Mouse (Mus musculus): ENCODE data around the gene Asb10. TPM values are rescaled to one million over a fixed set of nuclear protein-coding genes. Genes with fewer than 3 reads are reported as not detected.

Asb10 gene
- polyA plus RNA-seq, 1 experiment from 2014 or later: 0.40 TPM

DNA sequence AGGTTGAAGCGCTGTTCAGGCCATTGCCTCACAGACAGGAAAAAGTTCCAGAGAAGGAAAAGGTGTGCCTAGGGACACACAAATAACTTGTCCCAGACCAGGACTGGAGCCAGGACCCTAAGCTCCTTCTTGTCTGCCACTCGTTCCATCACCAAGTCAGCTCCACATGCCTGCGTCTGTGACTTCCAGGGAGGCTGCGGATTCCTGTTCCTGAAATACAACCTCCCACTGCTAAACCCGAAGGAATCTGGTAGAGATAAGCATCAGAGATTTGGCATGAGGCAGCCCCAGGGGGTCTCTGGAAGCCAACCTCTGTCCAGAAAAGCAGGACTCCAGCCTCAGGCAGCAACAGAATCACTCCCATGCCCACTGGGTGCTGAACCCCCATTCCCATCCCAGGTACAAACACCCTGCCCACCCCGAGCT, 379 bp upstream of the Asb10 start:
- Histone ChIP-seq H3K27me3 (ENCODE audit: control insufficient read depth, insufficient read depth, low read length) (peaks cover 2% of the 10 kb centered on the region; the same call in 1 of the 2 replicates), H3K4me2 (ENCODE audit: low read depth, severe bottlenecking) (peak overlapping the region; percentile 26; the same call in 1 of the 2 replicates), H3K9me3 (ENCODE audit: control insufficient read depth, low read length) (no peaks in the 10 kb centered on the region), H3K36me3 (ENCODE audit: control insufficient read depth, insufficient read depth, low read length) (no peaks in the 10 kb centered on the region), H3K9ac (ENCODE audit: low read length) (no peak overlapping the region), H3K4me1 (ENCODE audit: control insufficient read depth, insufficient read depth, low read length) (peaks cover 12% of the 10 kb centered on the region; the same call in 1 of the 2 replicates), H3K4me3 (ENCODE audit: low read depth, low read length) (no peak overlapping the region), H3K27ac (replicated peaks; ENCODE audit: low read depth, low read length) (no peak overlapping the region)
- ATAC-seq (ENCODE audit: insufficient number of reproducible peaks, low FRiP score, low TSS enrichment, low read depth) (0 out of 2 replicates have a peak, but pooled peaks have one; percentile 24), DNase-seq (ENCODE audit: low spot score) (no peak)
- WGBS: 21% methylated on average over 6 of the region's 6 CpGs

DNA sequence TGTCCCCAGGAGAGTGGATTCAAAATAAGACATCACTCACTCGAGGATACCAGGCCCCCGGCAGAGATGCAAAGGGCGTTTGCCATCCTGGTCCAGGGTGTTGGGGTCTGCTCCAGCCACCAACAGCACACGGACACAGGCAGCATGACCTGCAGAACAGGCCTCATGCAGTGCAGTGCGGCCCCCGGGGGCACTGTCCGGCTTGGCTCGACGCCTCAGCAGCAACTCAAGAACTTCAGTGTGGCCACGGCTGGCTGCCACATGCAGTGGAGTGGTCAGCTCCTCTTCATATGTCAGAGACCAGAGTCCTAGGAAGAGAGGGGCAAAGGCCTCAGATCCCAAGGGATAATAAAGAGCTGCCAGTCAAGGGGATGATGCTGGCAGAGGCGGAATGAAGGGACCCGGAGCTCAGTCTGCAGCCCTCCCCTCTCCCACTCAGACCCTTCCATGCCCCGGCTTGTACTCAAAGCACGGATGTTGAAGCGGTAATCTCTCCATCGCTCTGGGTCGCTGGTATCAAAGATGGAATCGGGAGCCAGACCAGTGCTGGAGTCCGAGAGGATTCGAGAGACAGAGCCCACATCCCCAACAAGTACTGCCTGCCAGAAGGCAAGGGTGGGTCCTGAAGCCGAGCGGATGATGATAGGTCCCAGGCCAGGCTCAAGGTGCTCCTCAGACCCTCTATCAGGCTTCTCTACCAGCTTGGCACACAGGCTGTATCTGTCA, 1.0 kb downstream of the Asb10 start:
- Histone ChIP-seq H3K9me3 (ENCODE audit: control insufficient read depth, low read length) (no peaks in the 10 kb centered on the region), H3K27me3 (ENCODE audit: control insufficient read depth, insufficient read depth, low read length) (peaks cover 2% of the 10 kb centered on the region; the same call in 1 of the 2 replicates), H3K4me3 (ENCODE audit: low read depth, low read length) (no peak overlapping the region), H3K4me1 (ENCODE audit: control insufficient read depth, insufficient read depth, low read length) (peaks cover 12% of the 10 kb centered on the region; the same call in 1 of the 2 replicates), H3K4me2 (ENCODE audit: low read depth, severe bottlenecking) (no peak overlapping the region), H3K9ac (ENCODE audit: low read length) (no peak overlapping the region), H3K36me3 (ENCODE audit: control insufficient read depth, insufficient read depth, low read length) (no peaks in the 10 kb centered on the region), H3K27ac (replicated peaks; ENCODE audit: low read depth, low read length) (no peak overlapping the region)
- no peak for DNase-seq (ENCODE audit: low spot score)
- ATAC-seq (ENCODE audit: insufficient number of reproducible peaks, low FRiP score, low TSS enrichment, low read depth): no peak
- WGBS: 79% methylated on average over 22 of the region's 22 CpGs

DNA sequence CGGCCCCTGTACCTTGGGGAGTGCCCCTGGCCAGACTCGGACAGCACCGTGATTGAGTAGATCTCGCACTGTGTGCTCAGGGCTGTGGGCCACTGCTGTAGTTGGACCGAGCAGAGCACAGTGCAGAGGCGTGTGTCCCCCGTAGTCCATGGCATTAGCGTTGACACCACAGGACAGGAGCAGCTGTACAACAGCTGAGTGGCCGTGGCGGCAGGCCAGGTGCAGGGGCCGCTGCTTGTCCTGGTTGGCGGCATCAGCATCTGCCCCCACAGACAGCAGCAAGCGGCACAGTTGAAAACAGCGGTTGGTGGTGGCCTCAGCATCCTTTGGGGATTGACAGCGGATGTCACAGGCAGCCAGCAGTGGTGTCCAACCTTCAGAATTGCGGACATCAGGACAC, 3.2 kb downstream of the Asb10 start:
- Histone ChIP-seq H3K9me3 (ENCODE audit: control insufficient read depth, low read length) (no peaks in the 10 kb centered on the region), H3K4me1 (ENCODE audit: control insufficient read depth, insufficient read depth, low read length) (peaks cover 14% of the 10 kb centered on the region; the same call in 1 of the 2 replicates), H3K9ac (ENCODE audit: low read length) (no peak overlapping the region), H3K27ac (replicated peaks; ENCODE audit: low read depth, low read length) (no peak overlapping the region), H3K36me3 (ENCODE audit: control insufficient read depth, insufficient read depth, low read length) (no peaks in the 10 kb centered on the region), H3K4me2 (ENCODE audit: low read depth, severe bottlenecking) (no peak overlapping the region), H3K4me3 (ENCODE audit: low read depth, low read length) (no peak overlapping the region), H3K27me3 (ENCODE audit: control insufficient read depth, insufficient read depth, low read length) (peaks cover 2% of the 10 kb centered on the region; the same call in 1 of the 2 replicates)
- ATAC-seq (ENCODE audit: insufficient number of reproducible peaks, low FRiP score, low TSS enrichment, low read depth) (no peak), DNase-seq (ENCODE audit: low spot score) (no peak)
- 61% methylated on average over 16 of the region's 16 CpGs for WGBS

DNA sequence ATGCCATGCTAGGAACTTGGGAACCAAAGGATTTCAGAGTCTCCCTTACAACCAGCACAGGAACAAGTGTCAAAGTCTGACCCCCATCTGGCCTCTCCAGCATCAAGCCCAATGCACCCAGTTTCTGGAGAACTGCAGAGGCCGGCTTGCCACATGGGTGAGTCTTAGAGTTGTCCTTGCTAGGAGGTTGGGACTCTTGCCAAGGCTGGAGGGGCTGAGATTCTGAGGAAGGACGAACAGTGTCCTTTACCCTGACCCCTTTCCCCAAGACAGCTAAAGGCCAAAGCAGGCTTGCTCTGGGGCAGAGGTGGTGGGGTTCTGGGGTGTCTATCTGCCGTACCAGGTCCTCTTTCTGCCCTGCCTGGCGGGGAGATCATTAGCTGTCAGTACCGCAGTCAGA, 4.3 kb downstream of the Asb10 start:
- 72% methylated on average over 5 of the region's 5 CpGs for WGBS
- ATAC-seq (ENCODE audit: insufficient number of reproducible peaks, low FRiP score, low TSS enrichment, low read depth) (no peak), DNase-seq (ENCODE audit: low spot score) (no peak)
- no peak overlapping the region for H3K9ac ChIP-seq (ENCODE audit: low read length)
- no peak overlapping the region for H3K4me2 ChIP-seq (ENCODE audit: low read depth, severe bottlenecking)
- H3K4me1 ChIP-seq (ENCODE audit: control insufficient read depth, insufficient read depth, low read length): peaks cover 14% of the 10 kb centered on the region; the same call in 1 of the 2 replicates
- H3K9me3 ChIP-seq (ENCODE audit: control insufficient read depth, low read length): no peaks in the 10 kb centered on the region
- H3K27ac ChIP-seq (replicated peaks; ENCODE audit: low read depth, low read length): no peak overlapping the region
- no peaks in the 10 kb centered on the region for H3K36me3 ChIP-seq (ENCODE audit: control insufficient read depth, insufficient read depth, low read length)
- H3K27me3 ChIP-seq (ENCODE audit: control insufficient read depth, insufficient read depth, low read length): peaks cover 5% of the 10 kb centered on the region; the same call in 1 of the 2 replicates
- no peak overlapping the region for H3K4me3 ChIP-seq (ENCODE audit: low read depth, low read length)

DNA sequence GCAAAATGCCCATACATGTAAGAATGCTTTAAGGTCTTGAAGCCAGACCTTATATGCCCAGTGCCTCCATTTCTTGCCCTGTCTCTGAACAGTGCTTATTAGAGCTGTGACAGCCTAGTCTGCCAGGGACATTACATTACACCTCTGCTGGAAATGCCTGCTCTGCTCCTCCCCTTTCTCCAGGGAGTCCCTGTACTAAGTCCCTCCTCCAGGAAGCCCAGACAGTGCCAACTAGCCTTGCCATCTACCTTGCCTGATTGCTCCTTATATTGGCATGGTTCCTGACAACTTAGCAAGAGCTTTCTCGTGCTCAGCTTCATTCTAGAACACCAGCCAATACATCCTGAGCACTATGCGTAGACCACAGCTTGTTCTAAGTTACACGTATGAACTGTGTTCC, 5.0 kb downstream of the Asb10 start:
- Histone ChIP-seq H3K4me1 (ENCODE audit: control insufficient read depth, insufficient read depth, low read length) (peaks cover 7% of the 10 kb centered on the region; the same call in 1 of the 2 replicates), H3K36me3 (ENCODE audit: control insufficient read depth, insufficient read depth, low read length) (no peaks in the 10 kb centered on the region), H3K4me3 (ENCODE audit: low read depth, low read length) (no peak overlapping the region), H3K9ac (ENCODE audit: low read length) (no peak overlapping the region), H3K27ac (replicated peaks; ENCODE audit: low read depth, low read length) (no peak overlapping the region), H3K4me2 (ENCODE audit: low read depth, severe bottlenecking) (no peak overlapping the region), H3K27me3 (ENCODE audit: control insufficient read depth, insufficient read depth, low read length) (peaks cover 9% of the 10 kb centered on the region), H3K9me3 (ENCODE audit: control insufficient read depth, low read length) (no peaks in the 10 kb centered on the region)
- ATAC-seq (ENCODE audit: insufficient number of reproducible peaks, low FRiP score, low TSS enrichment, low read depth): no peak
- DNase-seq (ENCODE audit: low spot score): no peak
- WGBS: 84% methylated on average over 3 of the region's 3 CpGs

DNA sequence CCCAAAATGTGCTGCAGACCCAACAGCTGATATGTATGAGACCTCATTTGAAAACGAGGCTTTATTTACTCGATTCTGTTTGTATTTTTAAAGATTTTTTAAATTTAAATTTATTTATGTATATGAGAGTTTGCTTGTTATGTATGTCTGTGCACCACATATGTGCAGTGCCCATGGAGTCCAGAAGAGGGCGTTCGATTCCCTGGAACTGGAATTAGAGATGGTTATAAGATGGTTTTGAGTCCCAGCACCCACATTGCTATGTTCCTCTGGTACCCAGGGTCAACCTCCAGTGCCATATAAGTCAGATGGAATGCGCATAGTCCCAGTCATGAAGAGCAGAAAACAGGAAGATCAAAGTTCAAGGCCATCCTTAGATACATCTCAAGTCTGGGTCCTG, 6.5 kb downstream of the Asb10 start:
- Histone ChIP-seq H3K9me3 (ENCODE audit: control insufficient read depth, low read length) (no peaks in the 10 kb centered on the region), H3K9ac (ENCODE audit: low read length) (no peak overlapping the region), H3K4me1 (ENCODE audit: control insufficient read depth, insufficient read depth, low read length) (peaks cover 4% of the 10 kb centered on the region; the same call in 1 of the 2 replicates), H3K4me2 (ENCODE audit: low read depth, severe bottlenecking) (no peak overlapping the region), H3K27me3 (ENCODE audit: control insufficient read depth, insufficient read depth, low read length) (peaks cover 15% of the 10 kb centered on the region), H3K27ac (replicated peaks; ENCODE audit: low read depth, low read length) (no peak overlapping the region), H3K4me3 (ENCODE audit: low read depth, low read length) (no peak overlapping the region), H3K36me3 (ENCODE audit: control insufficient read depth, insufficient read depth, low read length) (no peaks in the 10 kb centered on the region)
- DNase-seq (ENCODE audit: low spot score) (no peak), ATAC-seq (ENCODE audit: insufficient number of reproducible peaks, low FRiP score, low TSS enrichment, low read depth) (no peak)
- 55% methylated on average over 5 of the region's 5 CpGs for WGBS

DNA sequence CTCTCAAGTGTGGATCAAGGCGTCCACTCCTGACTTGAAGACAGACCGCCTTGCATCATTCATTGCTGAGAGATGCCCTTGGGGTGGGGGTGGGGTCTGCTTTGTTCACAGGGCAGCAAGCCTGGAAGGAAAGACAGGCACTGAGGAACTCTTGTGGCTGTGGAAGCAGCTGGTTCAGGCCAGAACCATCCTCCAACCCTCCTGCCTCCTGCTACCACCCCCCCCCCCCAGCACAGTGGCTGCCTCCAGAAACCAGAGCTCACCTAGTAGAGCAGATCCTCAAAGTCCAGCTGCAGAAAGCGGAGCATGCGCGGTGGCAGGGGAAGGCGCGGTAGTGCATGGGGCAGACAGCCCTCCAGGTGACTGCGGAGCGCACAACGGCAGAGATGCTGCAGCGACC, 7.4 kb downstream of the Asb10 start:
- 51% methylated on average over 11 of the region's 11 CpGs for WGBS

DNA sequence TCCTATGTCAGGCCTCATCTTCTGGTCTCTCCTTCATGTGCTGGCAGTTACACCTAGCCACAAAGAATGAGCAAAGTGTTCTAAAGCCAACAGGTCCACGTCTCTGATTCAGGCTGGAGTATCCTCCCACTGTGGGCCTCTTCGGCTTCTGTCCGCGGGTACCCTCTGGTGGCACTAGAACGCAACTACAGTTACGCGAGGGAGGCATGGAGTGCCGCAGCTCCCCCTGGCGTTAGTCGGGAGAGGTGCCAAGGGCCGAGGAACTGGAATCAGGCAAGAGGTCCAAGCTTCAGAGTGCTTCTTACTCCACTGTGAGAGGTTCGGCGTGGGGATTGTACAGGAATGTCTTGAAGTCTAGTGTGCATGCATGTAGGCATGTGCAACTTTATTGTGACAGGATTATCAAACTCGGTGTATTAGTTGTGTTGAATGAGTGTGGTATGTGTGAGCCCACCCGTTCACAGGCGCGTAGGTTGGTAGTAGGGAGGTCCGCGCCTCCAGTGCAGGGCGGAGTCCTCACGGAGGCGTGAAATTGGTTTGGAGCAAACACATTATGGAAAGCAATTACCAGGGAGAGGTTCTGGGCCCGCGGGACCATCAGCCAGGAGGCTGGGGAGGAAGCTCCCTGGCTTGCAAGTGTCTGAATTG, 10.6 kb downstream of the Asb10 start:
- DNase-seq (ENCODE audit: low spot score): peak; percentile 96
- Histone ChIP-seq H3K27me3 (ENCODE audit: control insufficient read depth, insufficient read depth, low read length) (peaks cover 52% of the 10 kb centered on the region), H3K9ac (ENCODE audit: low read length) (no peak overlapping the region), H3K27ac (replicated peaks; ENCODE audit: low read depth, low read length) (no peak overlapping the region), H3K4me2 (ENCODE audit: low read depth, severe bottlenecking) (no peak overlapping the region), H3K36me3 (ENCODE audit: control insufficient read depth, insufficient read depth, low read length) (no peaks in the 10 kb centered on the region), H3K4me1 (ENCODE audit: control insufficient read depth, insufficient read depth, low read length) (peaks cover 10% of the 10 kb centered on the region), H3K4me3 (ENCODE audit: low read depth, low read length) (no peak overlapping the region), H3K9me3 (ENCODE audit: control insufficient read depth, low read length) (no peaks in the 10 kb centered on the region)
- ATAC-seq (ENCODE audit: insufficient number of reproducible peaks, low FRiP score, low TSS enrichment, low read depth): peak; percentile 49; the same call in 1 of the 2 replicates
- 17% methylated on average over 24 of the region's 24 CpGs for WGBS

More for the DNA sequence above, 7.4 kb downstream of the Asb10 start:
- Histone ChIP-seq H3K4me1 (ENCODE audit: control insufficient read depth, insufficient read depth, low read length) (peaks cover 4% of the 10 kb centered on the region; the same call in 1 of the 2 replicates), H3K4me3 (ENCODE audit: low read depth, low read length) (no peak overlapping the region), H3K27ac (replicated peaks; ENCODE audit: low read depth, low read length) (no peak overlapping the region), H3K36me3 (ENCODE audit: control insufficient read depth, insufficient read depth, low read length) (no peaks in the 10 kb centered on the region), H3K9ac (ENCODE audit: low read length) (no peak overlapping the region), H3K27me3 (ENCODE audit: control insufficient read depth, insufficient read depth, low read length) (peaks cover 23% of the 10 kb centered on the region), H3K9me3 (ENCODE audit: control insufficient read depth, low read length) (no peaks in the 10 kb centered on the region), H3K4me2 (ENCODE audit: low read depth, severe bottlenecking) (no peak overlapping the region)
- ATAC-seq (ENCODE audit: insufficient number of reproducible peaks, low FRiP score, low TSS enrichment, low read depth) (no peak), DNase-seq (ENCODE audit: low spot score) (no peak)
